Mouse (Mus musculus): ENCODE measurements at regions not wholly inside any gene's neighbourhood (a gene's known extent, or its start where the extent isn't known, plus 50 kb on each side); places are given as distances from the start of the nearest gene placed in this dataset.

GRCm38 (mm10) chr9:88059005-88059404 is 268.0 kb upstream of the Nt5e start:
- no peak for ATAC-seq (ENCODE audit: extremely low read depth, insufficient number of reproducible peaks, low FRiP score, poor library complexity, severe bottlenecking)

- ATAC-seq (ENCODE audit: extremely low read depth, insufficient number of reproducible peaks, low FRiP score, poor library complexity, severe bottlenecking) = no peak
Measured at GRCm38 (mm10) chr9:88063973-88064676, 262.9 kb upstream of the Nt5e start.

GRCm38 (mm10) chr9:88065057-88065456 is 261.9 kb upstream of the Nt5e start:
- ATAC-seq (ENCODE audit: extremely low read depth, insufficient number of reproducible peaks, low FRiP score, poor library complexity, severe bottlenecking) = no peak

- ATAC-seq (ENCODE audit: extremely low read depth, insufficient number of reproducible peaks, low FRiP score, poor library complexity, severe bottlenecking) = no peak
Measured at GRCm38 (mm10) chr9:88065777-88066176, 261.2 kb upstream of the Nt5e start.

DNA sequence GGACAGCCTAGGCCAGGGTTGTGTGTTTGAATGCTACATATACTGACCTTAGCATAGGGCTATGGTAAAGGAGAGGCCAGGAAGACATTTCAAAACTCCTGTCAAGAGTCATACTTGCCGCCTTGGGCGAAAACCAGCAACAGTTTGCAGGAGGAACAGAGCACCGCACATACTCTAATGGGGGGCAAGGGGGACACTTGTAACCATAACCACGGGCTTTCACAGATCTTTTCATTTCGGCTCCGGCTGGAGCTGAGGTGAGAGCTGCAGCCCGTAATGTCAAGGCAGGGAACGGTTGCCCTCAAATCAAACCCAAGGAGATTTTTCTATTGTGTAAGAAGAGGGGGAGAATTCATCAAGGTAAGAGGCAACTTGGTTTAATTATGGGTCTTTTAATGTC is 258.7 kb upstream of the Nt5e start:
- no peak for ATAC-seq (ENCODE audit: extremely low read depth, insufficient number of reproducible peaks, low FRiP score, poor library complexity, severe bottlenecking)

DNA sequence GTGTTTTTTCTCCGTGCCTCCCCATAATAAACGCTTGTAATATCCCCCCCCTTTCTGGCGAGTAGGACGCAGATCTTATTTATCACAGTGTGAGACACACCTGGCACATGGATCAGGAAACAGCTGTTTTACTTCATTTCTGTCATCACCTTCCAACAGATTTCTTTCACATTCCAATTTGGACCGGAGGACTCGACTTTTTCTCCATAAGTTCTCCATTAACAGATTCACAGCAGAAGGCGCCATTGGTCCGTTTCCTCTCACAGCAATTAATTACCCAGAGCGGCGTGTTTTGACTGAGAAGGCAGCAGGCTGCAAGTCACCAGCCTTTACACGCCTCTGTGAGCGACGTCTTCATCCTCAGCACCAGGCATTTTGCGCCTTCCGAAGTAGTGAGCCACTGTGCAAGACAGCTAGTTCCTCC is 258.1 kb upstream of the Nt5e start:
- no peak for ATAC-seq (ENCODE audit: extremely low read depth, insufficient number of reproducible peaks, low FRiP score, poor library complexity, severe bottlenecking)

- no peak for ATAC-seq (ENCODE audit: extremely low read depth, insufficient number of reproducible peaks, low FRiP score, poor library complexity, severe bottlenecking)
Measured at GRCm38 (mm10) chr9:88069834-88070233, 257.2 kb upstream of the Nt5e start.

DNA sequence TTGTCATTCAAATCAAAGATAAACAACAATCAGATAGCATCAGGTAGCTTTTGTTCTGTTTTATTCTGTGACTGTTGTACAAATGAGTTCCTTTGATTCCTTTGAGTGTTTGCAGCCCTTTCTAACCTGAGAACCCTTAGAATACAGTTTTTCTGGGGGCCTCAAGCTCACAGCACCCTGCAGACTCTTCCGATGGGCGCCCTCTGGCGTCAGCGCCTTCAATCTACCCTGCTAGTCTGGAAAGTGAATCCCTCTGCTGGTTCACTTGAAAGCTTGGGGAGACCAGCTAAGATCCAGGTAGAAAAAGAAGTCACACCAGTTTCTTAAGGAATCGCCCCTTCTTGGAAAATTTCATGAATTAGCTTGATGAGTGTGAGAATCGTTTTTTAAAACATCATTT is 253.8 kb upstream of the Nt5e start:
- no peak for ATAC-seq (ENCODE audit: extremely low read depth, insufficient number of reproducible peaks, low FRiP score, poor library complexity, severe bottlenecking)

DNA sequence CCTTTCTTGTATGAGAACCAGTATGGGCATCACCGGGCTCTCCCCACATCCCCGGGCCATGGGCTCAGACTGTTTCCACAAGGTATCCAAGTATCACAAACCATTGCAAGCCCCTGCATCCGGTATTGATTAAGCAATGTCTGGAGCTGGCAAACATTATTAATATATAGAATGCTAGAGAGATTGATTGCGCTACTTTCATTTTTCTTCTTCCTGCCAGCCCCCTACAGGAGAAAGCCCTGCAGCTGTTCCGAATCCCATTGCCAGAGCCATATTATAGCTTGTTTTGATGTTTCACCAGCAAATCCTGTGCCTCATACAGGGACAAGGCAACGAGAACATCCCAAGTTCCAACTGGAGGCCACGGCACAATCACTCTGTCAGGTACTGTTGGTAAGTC is 253.4 kb upstream of the Nt5e start:
- ATAC-seq (ENCODE audit: extremely low read depth, insufficient number of reproducible peaks, low FRiP score, poor library complexity, severe bottlenecking) = no peak

GRCm38 (mm10) chr9:88082931-88083479 is 244.0 kb upstream of the Nt5e start:
- no peak for ATAC-seq (ENCODE audit: extremely low read depth, insufficient number of reproducible peaks, low FRiP score, poor library complexity, severe bottlenecking)

- ATAC-seq (ENCODE audit: extremely low read depth, insufficient number of reproducible peaks, low FRiP score, poor library complexity, severe bottlenecking) = no peak
Measured at GRCm38 (mm10) chr9:88085181-88085816, 241.7 kb upstream of the Nt5e start.

- ATAC-seq (ENCODE audit: extremely low read depth, insufficient number of reproducible peaks, low FRiP score, poor library complexity, severe bottlenecking) = no peak
Measured at GRCm38 (mm10) chr9:88085866-88086265, 241.1 kb upstream of the Nt5e start.

DNA sequence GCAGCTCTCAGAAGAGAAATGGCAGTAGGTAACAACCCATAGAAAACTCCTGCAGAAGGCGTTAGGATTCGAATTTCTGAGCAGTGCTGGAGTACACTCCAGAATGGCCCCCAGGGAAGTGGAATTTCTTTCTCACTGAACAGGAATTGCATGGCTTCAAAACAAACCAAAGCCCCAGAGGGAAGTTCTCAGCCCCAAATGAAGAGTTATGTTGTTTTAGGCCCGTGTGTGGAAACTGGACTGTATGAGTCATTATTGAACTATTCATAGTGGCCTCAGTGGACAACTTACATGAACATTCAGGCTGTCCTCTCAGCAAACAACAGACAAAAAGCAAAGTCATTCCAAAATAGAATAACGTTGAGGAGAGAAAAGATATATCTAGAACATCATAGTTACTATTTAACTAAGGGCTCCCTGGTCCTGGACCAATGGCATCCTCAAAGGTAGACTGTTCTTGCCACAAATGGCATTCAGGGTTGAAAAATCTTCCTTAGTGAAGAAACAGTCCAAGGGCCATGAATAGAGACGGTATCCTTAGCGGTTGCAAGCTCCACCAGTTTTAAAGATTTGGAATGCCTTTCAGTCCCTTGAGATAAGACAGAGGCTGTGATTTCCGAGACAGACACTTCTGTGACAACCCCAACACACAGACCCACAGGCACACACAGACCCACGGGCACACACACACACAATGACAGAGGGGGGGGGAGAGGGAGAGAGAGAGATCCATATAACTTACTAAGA is 235.0 kb upstream of the Nt5e start:
- no peak for ATAC-seq (ENCODE audit: extremely low read depth, insufficient number of reproducible peaks, low FRiP score, poor library complexity, severe bottlenecking)

- no peak for ATAC-seq (ENCODE audit: extremely low read depth, insufficient number of reproducible peaks, low FRiP score, poor library complexity, severe bottlenecking)
Measured at GRCm38 (mm10) chr9:88092561-88092960, 234.4 kb upstream of the Nt5e start.

DNA sequence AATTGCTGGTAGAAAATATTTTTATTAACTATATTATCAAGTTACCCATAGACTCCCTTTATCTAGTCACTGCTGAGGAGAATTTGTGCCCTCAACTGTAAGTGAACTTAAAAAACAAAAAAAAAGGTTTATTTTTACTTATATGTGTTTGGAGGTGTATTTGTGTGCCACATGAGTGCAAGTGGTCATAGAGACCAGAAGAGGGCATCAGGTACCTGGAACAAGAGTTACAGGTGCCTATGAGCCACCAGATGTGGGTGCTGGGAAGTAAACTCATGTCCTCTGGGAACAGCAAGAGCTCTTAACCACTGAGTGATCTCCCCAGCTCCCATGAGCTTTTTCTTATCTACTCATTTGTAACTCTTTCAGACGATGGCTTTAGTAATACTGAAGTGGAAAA is 213.9 kb upstream of the Nt5e start:
- ATAC-seq (ENCODE audit: extremely low read depth, insufficient number of reproducible peaks, low FRiP score, poor library complexity, severe bottlenecking) = no peak

DNA sequence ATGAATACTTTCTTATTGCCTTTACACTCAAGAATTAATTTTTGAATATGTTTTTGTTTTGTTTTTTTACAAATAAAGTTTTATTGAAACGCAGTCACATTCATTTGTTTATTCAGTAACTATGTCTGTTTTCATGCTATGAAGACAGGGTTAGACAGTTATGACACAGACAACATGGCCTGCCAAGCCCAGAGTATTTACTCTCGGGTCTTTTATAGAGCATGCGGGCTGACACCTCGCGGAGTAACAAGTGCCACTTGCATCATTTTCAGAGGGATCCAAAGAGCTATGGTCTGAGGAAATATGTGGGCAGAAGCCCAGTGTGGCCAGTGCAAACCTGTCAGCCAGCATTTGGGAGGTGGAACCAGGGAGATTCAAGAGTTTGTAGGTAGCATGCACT is 206.5 kb upstream of the Nt5e start:
- ATAC-seq (ENCODE audit: extremely low read depth, insufficient number of reproducible peaks, low FRiP score, poor library complexity, severe bottlenecking) = no peak

GRCm38 (mm10) chr9:88120963-88121570 is 205.9 kb upstream of the Nt5e start:
- no peak for ATAC-seq (ENCODE audit: extremely low read depth, insufficient number of reproducible peaks, low FRiP score, poor library complexity, severe bottlenecking)

DNA sequence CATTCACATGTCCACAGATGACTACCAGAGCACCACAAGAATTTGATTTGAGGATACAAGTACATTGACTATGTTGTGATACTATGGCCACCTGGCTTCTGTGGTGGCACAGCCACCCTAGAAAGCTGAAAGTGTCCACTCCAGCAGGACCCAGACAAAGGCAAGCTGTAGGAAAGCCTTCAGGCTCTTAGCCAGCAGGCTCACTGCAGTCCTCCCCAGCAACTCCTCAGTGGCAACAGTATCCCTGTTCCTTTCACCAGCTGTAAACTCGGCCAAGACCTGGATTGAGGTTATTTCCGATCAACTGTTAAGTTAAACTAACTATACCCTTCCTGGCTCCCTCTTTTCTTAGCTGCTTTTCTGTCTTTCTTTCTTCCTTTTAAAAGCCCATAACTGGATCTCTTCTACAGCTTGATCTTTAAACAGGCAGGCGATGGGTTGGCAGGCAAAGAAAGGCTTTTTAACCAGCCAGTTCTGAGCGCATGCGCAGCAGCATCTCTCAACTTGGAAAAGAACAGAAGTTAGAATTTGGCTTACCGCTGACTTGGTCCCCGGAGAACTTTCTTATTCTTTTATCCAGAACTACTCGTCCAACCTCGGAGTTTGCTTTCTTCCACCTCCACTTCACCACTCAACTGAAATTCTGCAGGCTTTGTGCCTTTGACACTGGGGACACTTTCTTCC is 202.5 kb upstream of the Nt5e start:
- no peak for ATAC-seq (ENCODE audit: extremely low read depth, insufficient number of reproducible peaks, low FRiP score, poor library complexity, severe bottlenecking)
